In the genomic region with DNA sequence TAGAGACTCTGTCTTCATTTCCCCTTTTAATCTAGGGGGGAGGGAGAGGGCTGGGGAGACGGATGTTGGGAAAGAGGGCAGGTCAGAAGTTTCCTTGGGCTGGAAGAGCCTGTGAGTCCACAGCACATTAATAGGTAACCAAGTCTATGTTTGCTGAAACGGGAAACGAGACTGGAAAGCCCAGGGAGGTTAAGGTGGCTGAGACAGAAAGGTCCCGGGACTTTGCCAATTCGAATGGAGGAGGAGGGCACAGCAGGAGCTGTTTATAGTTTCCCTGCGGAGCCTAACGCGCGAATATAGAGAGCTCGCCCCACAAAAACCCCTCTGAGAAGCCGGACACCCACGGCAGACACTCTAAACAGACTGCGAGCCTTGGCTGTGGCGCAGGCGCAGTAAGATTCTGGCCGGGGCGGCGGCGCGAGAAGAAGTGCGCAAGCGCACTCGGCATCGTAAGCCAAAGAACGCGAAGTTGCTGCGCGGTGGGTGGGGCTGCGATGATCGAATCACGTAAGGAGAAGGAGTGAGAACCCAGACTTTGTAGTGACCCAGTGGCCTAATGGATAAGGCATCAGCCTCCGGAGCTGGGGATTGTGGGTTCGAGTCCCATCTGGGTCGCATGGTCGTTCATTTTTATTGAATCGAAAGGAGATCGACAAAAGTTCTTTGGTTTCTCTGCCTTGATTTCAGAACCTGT, we compare ENCODE assay signal across 7 mouse cellular contexts. TPM values are rescaled to one million over a fixed set of nuclear protein-coding genes. Genes with fewer than 3 reads are reported as not detected.
DNase-seq lines count a peak whose midpoint lies in the region; ATAC-seq lines count a peak whose summit lies in the region.

No protein-coding gene starts in this region.

- H3K36me3 ChIP-seq in limb, embryonic 10.5 days, result no peaks in the 10 kb centered on the region
- no peaks in the 10 kb centered on the region for H3K36me3 ChIP-seq in midbrain, embryonic 13.5 days

- H3K4me3 ChIP-seq in limb, embryonic 10.5 days, result peak overlapping the region; percentile 62
- peak overlapping the region; percentile 54 for H3K4me3 ChIP-seq in midbrain, embryonic 13.5 days (replicated peaks)

- peak overlapping the region; percentile 91 for H3K27ac ChIP-seq in limb, embryonic 10.5 days
- H3K27ac ChIP-seq in midbrain, embryonic 13.5 days, result peak overlapping the region; percentile 90

- no peaks in the 10 kb centered on the region for H3K27me3 ChIP-seq in limb, embryonic 10.5 days (ENCODE audit: low read depth, poor library complexity, severe bottlenecking)
- no peaks in the 10 kb centered on the region for H3K27me3 ChIP-seq in midbrain, embryonic 13.5 days

- WGBS in limb, embryonic 10.5 days, result under 1% methylated on average over 37 of the region's 37 CpGs
- 1% methylated on average over 37 of the region's 37 CpGs for WGBS in midbrain, embryonic 13.5 days

- H3K4me1 ChIP-seq in limb, embryonic 10.5 days, result peaks cover 21% of the 10 kb centered on the region
- peaks cover 10% of the 10 kb centered on the region for H3K4me1 ChIP-seq in midbrain, embryonic 13.5 days (replicated peaks)

- peak; percentile 98 for DNase-seq in adrenal gland, adult 8-10 months
- DNase-seq in embryo, embryonic 9.5 days (ENCODE audit: extremely low spot score), result peak; percentile 99
- peak; percentile 98 for DNase-seq in kidney, adult 11 months
- DNase-seq in limb, embryonic 10.5 days (ENCODE audit: low spot score), result peak; percentile 99
- DNase-seq in spleen, adult 12 weeks (ENCODE audit: low spot score), result peak; percentile 98

- H3K9ac ChIP-seq in midbrain, embryonic 13.5 days (replicated peaks), result peak overlapping the region; percentile 70

- peak; percentile 88 for ATAC-seq in granulocyte monocyte progenitor cell, adult 5-6 weeks (replicated peaks; ENCODE audit: poor library complexity, severe bottlenecking)
- ATAC-seq in midbrain, embryonic 13.5 days, result peak; percentile 95

- H3K4me2 ChIP-seq in midbrain, embryonic 13.5 days (replicated peaks), result peak overlapping the region; percentile 56

- H3K9me3 ChIP-seq in limb, embryonic 10.5 days (replicated peaks), result no peaks in the 10 kb centered on the region
- no peaks in the 10 kb centered on the region for H3K9me3 ChIP-seq in midbrain, embryonic 13.5 days

RNA-seq across cellular contexts. Expression of a gene that starts 13.0 kb away (rescaled TPM):
- total RNA-seq in adrenal gland, adult 8-10 months (2022), result 1 to 10 TPM; 2.2 to 3.7 (median 3.0) TPM
- not detected in 2 replicates for total RNA-seq in granulocyte monocyte progenitor cell, adult 5-6 weeks (2014; fragmentation: Nextera tagmentation)
- not detected in 2 replicates for total RNA-seq in granulocyte monocyte progenitor cell, adult 5-6 weeks (2017)
- polyA plus RNA-seq in limb, embryonic 10.5 days (2016; fragmentation: Nextera tagmentation; extraction: Ambion mirVana), result 0.65 and 1.4 TPM in 2 replicates
- 4.6 and 5.6 TPM in 2 replicates for polyA plus RNA-seq in midbrain, embryonic 13.5 days (2015; fragmentation: Nextera tagmentation; extraction: Ambion mirVana)

RNA-seq across cellular contexts. Expression of a gene that starts 13.1 kb away (rescaled TPM):
- 10 to 100 TPM; 20.7 to 37.7 (median 28.8) TPM for total RNA-seq in adrenal gland, adult 8-10 months (2022)
- 103 and 134 TPM in 2 replicates for total RNA-seq in granulocyte monocyte progenitor cell, adult 5-6 weeks (2014; fragmentation: Nextera tagmentation)
- total RNA-seq in granulocyte monocyte progenitor cell, adult 5-6 weeks (2017), result 261 and 287 TPM in 2 replicates
- 635 and 653 TPM in 2 replicates for polyA plus RNA-seq in limb, embryonic 10.5 days (2016; fragmentation: Nextera tagmentation; extraction: Ambion mirVana)
- 288 and 305 TPM in 2 replicates for polyA plus RNA-seq in midbrain, embryonic 13.5 days (2015; fragmentation: Nextera tagmentation; extraction: Ambion mirVana)

Comparison
In these comparisons a context has a peak if more than half of its experiments do, and no peak if none do; other contexts are left out.
1. Peak in every context shown above with its lines: DNase-seq, ATAC-seq, H3K4me3 ChIP-seq and H3K27ac ChIP-seq.